Mouse (Mus musculus): ENCODE measurements at regions not wholly inside any gene's neighbourhood (a gene's known extent, or its start where the extent isn't known, plus 50 kb on each side); places are given as distances from the start of the nearest gene placed in this dataset.
A peak's percentile ranks its signal among the peaks of the same experiment; 100 is the strongest.
"Not testable (repeated sequence)": the region's sequence is repeated elsewhere in the genome, so short reads cannot be mapped to it uniquely, and the experiment has no call there.

DNA sequence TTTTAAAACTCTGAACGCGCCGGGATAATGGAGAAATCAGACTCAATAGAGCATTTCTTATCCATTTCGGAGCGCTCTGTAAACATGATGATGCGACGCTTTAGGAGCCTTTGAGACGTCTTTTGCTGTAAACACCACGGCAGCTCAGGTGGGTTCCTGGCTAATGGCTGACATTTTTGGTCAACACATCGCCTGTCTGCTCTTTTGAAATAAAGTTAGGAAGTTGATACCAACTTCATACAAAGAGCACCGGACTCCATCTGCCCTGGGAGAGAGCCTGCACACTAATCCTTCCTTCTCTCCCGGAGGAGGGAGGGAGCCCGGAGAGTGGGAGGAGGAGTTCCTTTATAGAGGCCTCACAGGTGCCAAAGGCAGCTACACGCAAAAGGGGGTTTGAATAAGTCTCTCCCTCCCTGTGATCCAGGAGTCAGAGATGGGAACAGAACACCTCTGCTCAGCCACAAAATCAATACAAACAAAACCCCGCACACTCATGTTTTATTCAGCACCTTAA, 63.8 kb upstream of the Srsf6 start:
- DNase-seq = no peak

DNA sequence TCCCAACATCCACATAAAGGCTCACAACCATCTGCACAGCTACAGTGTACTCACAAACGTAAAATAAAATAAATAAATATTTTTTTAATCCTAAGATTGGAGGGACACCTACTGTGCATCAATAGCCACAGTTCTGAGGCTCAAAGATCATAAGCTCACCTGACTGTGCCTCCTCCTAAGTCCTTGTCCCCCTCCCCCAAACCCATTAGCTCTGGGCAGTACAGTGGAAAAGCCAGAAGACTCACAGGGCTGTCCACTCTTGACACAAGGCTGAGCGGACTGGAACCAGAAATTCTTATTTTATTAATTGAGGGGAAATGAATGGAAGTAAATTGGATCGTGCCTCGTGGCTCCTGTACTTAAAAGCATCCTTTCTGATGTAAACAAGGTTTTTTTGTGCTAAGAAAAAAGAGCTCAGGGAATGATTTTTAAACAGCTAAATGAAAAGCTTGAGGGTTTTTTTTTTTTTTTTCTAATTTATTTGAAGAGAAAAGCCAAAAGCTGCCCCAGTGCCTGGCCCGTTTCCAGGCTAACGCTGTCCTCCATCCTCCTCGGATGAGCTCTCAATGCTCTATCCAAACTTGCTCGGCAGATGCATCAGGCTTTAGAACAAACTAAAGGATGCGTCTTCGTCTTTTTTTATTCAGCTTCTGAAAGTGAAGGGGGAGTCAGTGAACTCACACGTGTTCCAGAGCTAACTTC, 64.6 kb upstream of the Srsf6 start:
- intact Hi-C loops (cut with DNase I) = no loop called here
- DNase-seq = no peak

More for the DNA sequence above, 63.8 kb upstream of the Srsf6 start:
- intact Hi-C loops (cut with DNase I) = no loop called here

DNA sequence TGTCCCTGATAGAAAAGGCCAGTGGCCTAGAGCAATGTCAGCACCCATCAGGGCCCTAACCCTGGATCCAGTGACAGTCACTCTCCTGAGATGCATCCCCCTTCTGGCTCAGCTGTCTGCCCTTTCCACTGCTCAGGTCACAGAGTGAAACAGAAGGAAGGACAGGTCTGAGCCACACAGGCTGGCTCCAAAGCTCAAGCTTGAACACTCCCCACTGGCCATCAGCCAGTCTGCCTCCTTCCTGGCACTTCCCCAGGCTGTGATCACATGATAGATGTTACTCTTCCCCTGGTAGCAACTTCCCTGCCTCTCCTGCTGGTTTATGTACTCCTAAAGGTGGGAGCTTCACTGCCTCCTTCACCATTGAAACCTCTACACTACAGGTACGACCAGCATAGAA, 66.8 kb upstream of the Srsf6 start:
- intact Hi-C loops (cut with DNase I) = no loop called here
- no peak for DNase-seq

DNA sequence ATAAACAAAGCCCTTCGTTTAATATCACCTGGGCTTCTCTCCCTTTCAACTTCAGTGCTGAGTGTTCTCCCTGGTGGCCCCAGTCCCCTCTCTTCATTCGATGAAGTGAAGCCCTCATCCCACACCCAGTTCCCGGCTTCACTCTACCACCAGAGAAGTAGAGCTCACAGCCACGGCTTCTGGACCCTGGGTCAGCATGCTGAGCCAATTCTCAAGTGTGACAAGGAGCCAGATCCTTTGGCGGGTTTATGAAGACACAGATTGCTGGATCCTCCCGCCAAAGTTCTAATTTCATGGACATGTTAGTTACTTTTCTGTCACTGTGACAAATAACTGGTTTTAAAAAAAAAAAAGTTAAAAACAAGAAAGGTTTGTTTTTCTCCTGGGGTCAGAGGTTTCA, 76.7 kb upstream of the Srsf6 start:
- no peak for DNase-seq
- intact Hi-C loops (cut with DNase I) = no loop called here

DNA sequence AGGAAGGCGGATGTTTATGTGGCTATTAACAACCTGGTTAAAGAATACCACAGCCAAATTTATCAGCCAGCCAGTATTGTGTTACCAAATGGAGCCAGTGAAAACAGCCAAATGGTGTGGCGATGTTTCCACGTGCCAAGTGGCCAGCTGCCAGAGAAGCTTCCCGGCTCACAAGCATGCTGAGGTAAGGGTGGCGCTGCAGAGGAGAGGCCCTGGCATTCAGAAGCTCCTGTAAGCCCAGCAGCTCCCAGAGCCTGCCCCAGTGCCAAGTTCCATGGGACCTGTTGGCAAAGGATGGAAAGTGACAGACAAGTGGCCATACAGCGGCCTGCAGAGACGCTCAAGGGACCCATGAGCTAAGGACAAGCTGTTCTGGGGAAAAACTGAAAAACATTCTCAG, 77.8 kb upstream of the Srsf6 start:
- intact Hi-C loops (cut with DNase I) = no loop called here
- DNase-seq = peak; percentile 63 to 71

DNA sequence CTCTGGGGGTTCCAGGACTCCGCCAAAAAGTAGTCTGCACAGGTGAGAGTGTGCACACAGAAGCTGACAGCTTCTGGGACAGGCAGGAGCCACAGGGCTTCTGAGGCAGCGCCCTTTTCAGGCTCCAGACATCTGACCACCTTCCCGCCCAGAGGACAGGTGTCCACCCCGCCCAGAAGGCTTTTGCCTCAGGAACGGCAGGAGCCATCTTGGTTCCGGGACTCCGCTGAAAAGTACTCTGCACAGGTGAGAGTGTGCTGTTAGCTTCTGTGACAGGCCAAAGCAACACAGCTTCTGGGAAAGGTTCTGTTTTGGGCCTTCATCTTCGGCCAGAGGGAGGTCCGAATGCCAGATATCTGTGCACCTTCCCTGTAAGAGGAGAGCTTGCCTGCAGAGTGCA, 89.6 kb upstream of the Srsf6 start:
- intact Hi-C loops (cut with DNase I); DNase-seq: not testable (repeated sequence)

DNA sequence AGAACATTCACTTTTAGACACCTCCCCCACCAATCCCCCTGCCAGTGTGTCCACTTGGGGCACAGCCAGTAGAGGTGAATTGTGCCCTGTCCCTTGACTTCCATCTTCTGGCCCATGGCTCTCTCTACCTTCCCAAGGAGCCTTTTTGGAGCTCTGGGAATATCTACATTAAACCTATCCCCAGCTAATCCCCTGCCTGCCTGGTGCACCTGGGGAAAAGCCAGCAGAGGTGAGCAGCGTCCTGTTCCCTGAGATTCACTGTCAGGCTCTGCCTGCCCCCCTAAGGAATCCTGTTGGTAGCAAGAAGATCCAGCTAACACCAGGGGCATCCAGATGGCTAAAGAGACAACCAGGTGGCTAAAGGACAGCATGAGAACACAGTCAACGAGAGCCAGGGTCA, 93.6 kb upstream of the Srsf6 start:
- intact Hi-C loops (cut with DNase I) = no loop called here
- no peak for DNase-seq

DNA sequence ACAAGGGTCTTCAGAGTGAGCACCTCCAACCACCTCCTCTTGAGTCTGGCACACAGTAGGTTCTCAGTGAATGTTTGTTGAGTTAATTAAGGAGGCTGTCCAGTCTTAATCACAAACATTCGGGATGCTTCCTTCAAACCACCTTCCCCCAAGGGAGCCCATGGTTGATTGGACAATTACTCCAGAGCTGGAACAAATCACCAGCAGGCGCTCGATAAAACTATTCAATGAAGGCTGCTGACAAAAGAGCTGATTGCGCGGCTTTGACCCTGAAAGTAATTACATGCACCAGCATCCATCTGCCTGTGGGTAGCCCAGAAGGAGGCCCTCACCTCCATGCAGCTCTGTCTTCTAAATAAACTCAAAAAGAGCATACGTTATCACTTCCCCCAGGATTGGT, 97.6 kb upstream of the Srsf6 start:
- no peak for DNase-seq
- intact Hi-C loops (cut with DNase I) = no loop called here

DNA sequence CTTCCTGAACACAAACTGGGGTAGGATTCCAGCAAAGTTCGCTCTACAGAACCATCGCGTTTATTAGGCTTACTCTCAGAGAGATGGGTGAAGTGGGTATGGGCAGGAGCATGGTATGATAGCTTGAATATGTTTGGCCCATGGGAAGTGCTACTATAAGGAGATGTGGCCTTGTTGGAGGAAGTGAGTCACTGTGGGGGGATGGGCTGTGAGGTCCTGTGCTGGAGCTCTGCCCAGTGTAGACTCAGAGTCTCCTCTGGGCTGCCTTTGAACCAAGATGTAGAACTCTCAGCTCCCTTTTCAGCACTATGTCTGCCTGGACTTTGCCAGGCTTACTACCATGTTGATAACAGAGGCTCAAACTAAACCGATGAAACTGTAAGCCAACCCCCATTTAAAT, 112.5 kb upstream of the Srsf6 start:
- no peak for DNase-seq
- intact Hi-C loops (cut with DNase I) = no loop called here

DNA sequence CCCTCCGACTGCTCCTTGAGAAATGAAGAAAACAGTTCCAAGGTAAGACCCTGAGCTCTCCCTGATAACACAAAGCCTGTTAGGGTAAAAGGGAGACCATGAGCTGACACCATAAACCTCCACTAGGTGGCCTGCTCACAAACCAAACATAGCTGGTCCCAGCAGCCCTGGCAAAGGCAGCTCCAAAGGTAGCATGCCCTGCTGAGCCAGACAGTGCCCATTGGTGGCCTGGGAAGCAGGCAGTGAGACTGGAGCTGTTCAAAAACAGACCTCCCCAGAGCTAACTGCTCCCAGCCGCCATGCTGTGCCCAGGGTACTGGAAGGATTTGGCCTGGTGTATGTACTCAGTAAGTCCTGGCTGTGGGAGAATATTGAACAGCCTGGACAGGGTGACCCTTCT, 117.1 kb upstream of the Srsf6 start:
- no peak for DNase-seq
- intact Hi-C loops (cut with DNase I) = no loop called here

DNA sequence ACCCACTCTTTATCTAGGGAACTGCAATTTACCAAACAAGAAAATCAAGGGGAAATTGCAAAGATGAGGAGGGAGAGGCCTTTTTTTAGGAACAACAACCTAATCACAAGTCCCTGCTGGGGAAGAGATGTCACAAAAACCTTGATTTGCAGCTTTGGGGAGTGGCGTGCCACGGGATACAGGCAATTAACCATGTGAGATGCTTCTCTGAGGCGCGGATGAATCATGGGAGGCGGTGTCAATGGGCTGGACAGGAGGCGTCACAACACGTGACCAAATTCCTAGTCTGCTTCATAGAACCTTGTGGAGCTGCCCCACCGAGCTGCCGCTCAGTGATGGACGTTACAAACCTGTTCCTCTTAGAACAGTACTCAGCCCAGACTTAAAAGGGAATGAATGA, 123.6 kb upstream of the Srsf6 start:
- intact Hi-C loops (cut with DNase I) = no loop called here
- no peak for DNase-seq

DNA sequence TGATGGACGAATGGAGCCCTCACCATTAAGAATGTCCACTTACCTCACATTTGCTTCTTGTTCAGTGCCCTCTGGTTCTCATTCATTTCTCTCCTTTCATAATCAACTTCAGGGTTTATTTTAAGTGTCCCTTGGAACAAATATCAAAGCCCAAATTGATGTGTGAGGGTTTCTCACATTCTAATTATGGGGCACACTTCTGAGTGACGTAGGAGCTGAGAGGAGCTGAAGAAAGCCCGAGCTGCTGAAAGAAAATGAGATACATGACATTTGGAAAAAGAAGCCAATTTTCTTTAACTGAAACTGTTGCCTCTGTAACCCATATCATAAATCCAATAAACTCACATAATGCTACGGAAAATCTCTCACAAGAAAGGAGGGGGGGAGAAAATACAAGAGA, 134.8 kb upstream of the Srsf6 start:
- intact Hi-C loops (cut with DNase I) = no loop called here
- no peak for DNase-seq

DNA sequence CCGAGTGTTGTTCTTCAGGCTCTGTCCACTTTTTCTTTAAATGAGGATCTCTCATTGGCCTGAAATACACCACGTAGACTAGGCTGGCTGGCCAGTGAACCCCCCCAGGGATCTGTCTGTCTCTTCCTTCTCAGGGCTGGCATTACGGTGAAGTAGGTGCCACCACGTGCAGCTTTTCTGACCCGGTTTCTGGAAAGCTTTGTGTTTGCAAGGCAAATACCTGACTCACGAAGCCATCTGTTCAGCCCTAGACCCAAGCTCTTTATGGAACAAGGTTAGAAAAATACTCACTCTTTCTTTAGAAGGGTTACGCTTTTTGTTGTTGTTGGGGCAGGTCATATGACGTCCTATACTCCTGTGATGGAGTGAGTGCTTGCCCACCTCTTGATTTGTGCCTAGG, 133.3 kb upstream of the Ptprt start:
- no peak for DNase-seq
- intact Hi-C loops (cut with DNase I) = no loop called here

DNA sequence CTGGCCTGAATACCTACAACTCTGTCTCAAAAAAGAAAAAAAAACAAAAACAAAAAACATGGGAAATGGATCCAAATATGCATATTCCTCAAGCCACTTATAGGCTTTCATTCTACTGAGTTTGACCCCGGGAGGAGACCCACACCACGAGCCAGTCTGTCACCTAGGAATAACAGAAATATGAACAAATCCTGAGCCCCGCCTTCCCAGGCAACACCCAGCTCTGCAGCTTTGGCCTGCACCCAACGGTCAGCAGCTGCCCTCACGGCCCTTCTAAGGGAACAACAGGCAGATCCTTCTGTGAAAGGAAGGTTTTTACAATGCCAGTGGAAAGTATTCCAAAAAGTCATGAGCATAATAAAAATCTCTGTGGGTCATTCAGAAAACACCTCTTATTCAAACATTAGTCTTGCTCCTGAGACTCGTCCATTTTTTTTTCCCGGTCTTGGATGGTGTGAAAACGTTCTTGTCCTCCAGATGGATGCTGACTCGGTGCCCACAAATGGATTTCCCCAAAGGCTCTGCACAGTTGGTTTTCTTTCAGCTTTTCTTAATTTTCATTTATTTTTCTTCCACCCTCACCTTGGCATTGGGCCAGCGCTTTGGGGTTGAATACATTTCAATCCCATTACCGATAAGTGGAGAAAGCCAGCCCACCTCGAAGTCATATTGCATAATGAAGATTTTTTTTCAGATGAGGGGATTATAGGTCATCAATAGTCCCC, 130.6 kb upstream of the Ptprt start:
- intact Hi-C loops (cut with DNase I) = no loop called here
- peak; percentile 28 to 46 for DNase-seq

DNA sequence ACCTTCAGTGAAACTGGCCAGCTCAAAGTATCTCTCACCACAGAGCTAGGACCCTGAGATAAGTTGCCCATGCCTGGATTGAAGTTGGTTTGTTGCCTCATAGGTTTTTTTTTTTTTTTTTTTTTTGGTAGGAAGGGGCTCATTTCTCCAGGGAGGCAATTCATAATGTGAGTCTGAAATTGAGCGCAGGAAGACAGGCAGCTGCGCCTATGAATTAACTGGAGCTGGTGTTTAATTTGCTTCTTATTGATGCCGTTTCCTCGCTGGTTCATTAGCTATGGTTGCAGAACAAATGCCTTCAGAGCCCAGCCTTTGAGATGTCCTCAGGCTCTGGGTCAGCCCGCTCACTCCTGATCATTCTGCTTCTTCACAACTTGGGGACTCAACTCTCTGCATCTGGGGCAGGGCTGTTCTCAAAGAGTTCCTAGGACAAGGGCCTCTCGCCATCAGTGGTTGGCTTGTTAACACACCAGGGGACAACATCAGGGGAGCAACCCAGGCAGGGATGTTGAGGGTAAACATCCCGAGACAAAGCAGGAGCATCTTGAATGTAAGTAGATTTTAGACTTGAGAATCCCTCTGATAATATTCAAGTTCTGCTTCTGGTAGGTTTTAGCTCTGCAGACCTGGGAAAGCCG, 123.3 kb upstream of the Ptprt start:
- DNase-seq = no peak
- intact Hi-C loops (cut with DNase I) = no loop called here

DNA sequence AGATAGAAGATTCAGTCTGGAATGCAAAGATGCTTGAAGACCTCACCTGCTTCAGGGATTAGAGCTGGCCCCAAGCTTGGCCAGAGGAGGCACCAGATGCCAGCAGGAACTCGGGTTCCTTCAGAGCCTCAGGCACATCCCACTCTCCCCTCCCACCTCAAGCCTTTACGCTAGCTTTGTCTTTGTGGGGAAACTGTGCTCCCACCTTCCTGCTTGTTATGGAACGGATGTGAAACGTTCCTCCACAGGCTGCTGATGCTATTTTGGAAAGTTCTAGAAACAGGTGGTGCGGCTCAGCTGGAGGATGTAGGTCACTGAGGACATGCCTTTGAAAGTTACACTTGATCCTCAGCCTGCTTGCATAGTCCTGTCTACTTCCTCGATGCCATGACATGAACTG, 120.7 kb upstream of the Ptprt start:
- no peak for DNase-seq
- intact Hi-C loops (cut with DNase I) = no loop called here

DNA sequence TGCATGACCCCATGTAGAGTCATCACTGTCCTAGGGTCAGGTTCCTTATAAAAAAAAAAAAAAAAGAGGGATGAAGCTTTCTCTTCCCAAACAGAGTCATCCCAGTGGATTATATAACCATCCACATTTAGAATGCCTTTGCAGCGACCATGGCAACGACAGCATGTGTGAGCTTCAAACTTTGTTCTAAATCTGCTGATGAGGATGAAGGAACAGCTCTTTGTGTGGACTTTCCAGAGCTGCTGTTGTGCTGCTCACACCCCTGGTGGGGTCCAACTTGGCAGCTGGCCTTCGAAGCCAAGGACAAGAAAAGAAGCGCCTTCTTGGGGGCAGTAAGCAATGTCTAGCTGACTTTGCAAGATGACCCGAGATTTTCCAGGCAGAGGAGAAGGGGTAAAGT, 115.6 kb upstream of the Ptprt start:
- intact Hi-C loops (cut with DNase I) = no loop called here
- no peak for DNase-seq

DNA sequence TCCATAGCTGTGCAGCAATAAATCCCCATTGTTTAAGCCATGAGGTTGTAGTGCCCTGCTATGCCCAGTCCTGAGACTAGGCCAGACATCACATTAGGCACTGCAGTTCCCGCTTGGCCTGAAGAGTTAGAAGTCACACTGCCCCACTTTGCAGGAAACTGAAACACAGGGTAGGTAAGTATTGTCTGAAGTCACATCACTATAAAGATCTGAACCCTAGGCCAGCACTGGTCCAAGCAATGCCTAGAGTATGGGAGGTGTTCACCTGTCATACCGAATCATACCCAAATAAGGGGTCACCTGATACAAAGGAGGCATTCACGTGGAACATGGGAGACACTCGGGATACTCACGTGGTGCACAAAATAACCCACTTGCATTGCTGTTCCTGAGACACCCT, 111.6 kb upstream of the Ptprt start:
- DNase-seq = no peak
- intact Hi-C loops (cut with DNase I) = no loop called here

DNA sequence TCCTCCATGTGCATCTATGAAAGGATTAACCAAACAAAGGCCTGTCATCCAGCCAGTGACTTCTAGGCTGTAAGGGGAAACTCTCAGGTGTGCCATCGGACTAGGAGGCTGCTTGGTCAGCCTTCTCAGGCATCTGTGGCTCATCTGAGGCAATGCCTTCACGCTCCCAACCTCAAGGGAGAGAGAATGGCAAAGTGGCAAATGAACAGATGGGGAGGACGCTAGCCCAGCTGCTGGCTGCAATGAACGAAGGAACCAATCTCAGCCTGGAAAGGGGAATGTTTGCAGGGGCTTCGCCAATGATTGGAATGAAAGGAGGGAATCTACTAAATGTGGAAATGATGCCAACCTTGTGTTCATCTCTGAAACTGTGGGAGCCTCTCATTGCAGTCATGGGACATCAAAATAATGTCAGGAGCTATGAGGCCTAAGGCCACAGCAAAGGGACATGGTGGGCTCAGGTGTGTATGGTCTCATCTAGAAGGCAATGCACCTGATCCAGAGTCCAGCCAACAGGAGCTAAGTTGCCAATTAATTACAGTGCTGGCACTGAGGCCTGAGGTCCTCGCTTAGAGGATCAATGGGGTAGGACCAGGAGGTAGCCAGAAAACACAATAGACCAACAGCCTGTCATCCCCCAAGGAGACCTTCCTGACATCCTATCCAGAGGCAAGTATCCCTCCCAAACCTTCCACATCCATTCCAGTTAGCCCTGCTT, 108.9 kb upstream of the Ptprt start:
- DNase-seq = no peak
- intact Hi-C loops (cut with DNase I) = no loop called here

DNA sequence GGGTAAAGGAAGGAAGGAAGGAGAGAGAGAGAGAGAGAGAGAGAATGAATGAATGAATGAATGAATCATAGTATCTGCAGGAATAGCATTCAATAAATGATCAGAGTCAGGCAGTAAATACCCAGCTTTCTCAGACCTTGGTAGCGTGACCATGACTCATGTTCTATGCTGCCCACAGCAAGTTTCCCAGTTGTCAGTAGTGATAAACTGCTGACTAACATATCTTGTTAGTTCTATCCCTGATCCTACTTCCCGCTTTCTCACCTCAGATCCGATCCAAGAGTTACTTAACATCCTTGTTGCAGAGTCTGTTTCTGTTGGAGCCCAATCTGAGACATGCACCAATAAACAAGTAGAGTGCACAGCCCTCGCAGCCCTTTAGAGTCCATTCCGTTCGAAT, 103.1 kb upstream of the Ptprt start:
- no peak for DNase-seq
- intact Hi-C loops (cut with DNase I) = no loop called here

DNA sequence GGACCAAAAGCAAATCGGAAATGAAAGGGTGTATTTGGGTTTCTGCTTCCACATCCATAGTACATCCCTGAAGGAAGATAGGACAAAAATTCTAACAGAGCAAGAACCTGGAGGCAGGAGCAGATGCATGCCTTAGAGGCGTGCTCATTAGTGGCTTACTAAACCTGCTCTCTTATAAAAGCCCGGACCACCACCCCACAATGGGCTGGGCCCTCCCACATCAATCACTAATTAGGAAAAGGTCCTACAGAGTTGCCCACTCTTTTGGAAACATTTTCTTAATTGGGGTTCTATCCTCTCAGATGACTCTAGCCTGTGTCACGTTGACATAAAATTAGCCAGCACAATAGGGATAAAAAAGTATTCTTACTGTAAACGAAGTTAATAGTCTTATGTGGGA, 79.6 kb upstream of the Ptprt start:
- DNase-seq = no peak
- intact Hi-C loops (cut with DNase I) = no loop called here
